ENCODE assay signal across 19 mouse cellular contexts in the genomic region with DNA sequence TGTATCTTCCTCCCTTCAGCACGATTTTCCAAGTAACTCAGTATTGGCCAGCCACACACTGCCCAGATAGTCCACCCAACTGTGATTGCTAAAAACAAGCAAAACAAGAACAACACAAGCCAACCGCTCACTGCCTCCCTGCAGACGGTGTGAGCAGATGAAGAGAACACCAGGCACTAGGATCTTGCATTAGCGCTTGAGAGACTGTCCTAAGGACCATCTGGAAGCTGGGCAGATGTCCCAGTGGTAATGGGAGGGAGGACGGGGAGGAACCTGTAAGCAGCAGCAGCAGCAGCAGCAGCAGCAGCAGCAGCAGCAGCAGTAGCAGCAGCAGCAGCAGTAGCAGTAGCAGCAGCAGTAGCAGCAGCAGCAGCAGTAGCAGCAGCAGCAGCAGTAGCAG. TPM values are rescaled to one million over a fixed set of nuclear protein-coding genes. Genes with fewer than 3 reads are reported as not detected.
DNase-seq lines count a peak whose midpoint lies in the region; ATAC-seq and TF ChIP-seq lines count a peak whose summit lies in the region.
"Had no signal": no experiment of that assay in that cellular context is flagged by ENCODE, and none has a peak within 500 bp of the region (broad histone marks: within the 10 kb centered on the region; RNA-seq: fewer than 3 reads in every experiment).

No protein-coding gene starts in this region.

- H3K36me3 ChIP-seq in hindbrain, postnatal 0 days (ENCODE audit: insufficient read depth, low read length), result no peaks in the 10 kb centered on the region
- H3K36me3 ChIP-seq in hindbrain, embryonic 10.5 days, result 0 out of 2 replicates have a peak, but pooled peaks cover 4% of the 10 kb centered on the region
- H3K36me3 ChIP-seq: embryonic facial prominence, embryonic 12.5 days; heart, embryonic 12.5 days; hindbrain, embryonic 12.5 days; neural tube, embryonic 15.5 days had no signal

- no peak for TF ChIP-seq CTCF in hindbrain, postnatal 0 days (IDR thresholded peaks at IDR 0.05; ENCODE audit: low read depth)

- H3K27ac ChIP-seq in hindbrain, postnatal 0 days, result no peak overlapping the region
- no peak overlapping the region for H3K27ac ChIP-seq in hindbrain, embryonic 10.5 days
- H3K27ac ChIP-seq: embryonic facial prominence, embryonic 12.5 days; hindbrain, embryonic 12.5 days; left cerebral cortex, adult 2 months; neural tube, embryonic 15.5 days had no signal

- H3K27me3 ChIP-seq in hindbrain, postnatal 0 days (ENCODE audit: insufficient read depth, low read length), result 0 out of 2 replicates have a peak, but pooled peaks cover 3% of the 10 kb centered on the region
- H3K27me3 ChIP-seq in hindbrain, embryonic 10.5 days (ENCODE audit: insufficient read depth, poor library complexity, severe bottlenecking), result peaks cover 52% of the 10 kb centered on the region

- no peak overlapping the region for H3K4me2 ChIP-seq in hindbrain, postnatal 0 days (ENCODE audit: low read depth, low read length)
- H3K4me2 ChIP-seq: embryonic facial prominence, embryonic 12.5 days; heart, embryonic 12.5 days; hindbrain, embryonic 12.5 days; neural tube, embryonic 15.5 days had no signal

- no peaks in the 10 kb centered on the region for H3K9me3 ChIP-seq in hindbrain, postnatal 0 days (ENCODE audit: low read length)
- no peaks in the 10 kb centered on the region for H3K9me3 ChIP-seq in hindbrain, embryonic 10.5 days
- H3K9me3 ChIP-seq: embryonic facial prominence, embryonic 12.5 days; heart, embryonic 12.5 days; hindbrain, embryonic 12.5 days; neural tube, embryonic 15.5 days had no signal

- H3K9ac ChIP-seq in hindbrain, postnatal 0 days (replicated peaks; ENCODE audit: low read length), result no peak overlapping the region
- H3K9ac ChIP-seq: embryonic facial prominence, embryonic 12.5 days; heart, embryonic 12.5 days; hindbrain, embryonic 12.5 days; neural tube, embryonic 15.5 days had no signal

- WGBS in hindbrain, postnatal 0 days, result 50% methylated on average over 5 of the region's 5 CpGs
- 76% methylated on average over 5 of the region's 5 CpGs for WGBS in hindbrain, embryonic 10.5 days

- H3K4me3 ChIP-seq in hindbrain, postnatal 0 days (ENCODE audit: low read length), result no peak overlapping the region
- H3K4me3 ChIP-seq in hindbrain, embryonic 10.5 days, result no peak overlapping the region
- H3K4me3 ChIP-seq: embryonic facial prominence, embryonic 12.5 days; heart, embryonic 12.5 days; hindbrain, embryonic 12.5 days; left cerebral cortex, adult 2 months; neural tube, embryonic 15.5 days had no signal

- no peaks in the 10 kb centered on the region for H3K4me1 ChIP-seq in hindbrain, postnatal 0 days (ENCODE audit: insufficient read depth, low read length)
- H3K4me1 ChIP-seq in hindbrain, embryonic 10.5 days (replicated peaks), result peaks cover 18% of the 10 kb centered on the region

- DNase-seq in cerebellum, postnatal 10 days, result peak; percentile 80 to 84
- no peak for DNase-seq in cerebellum, postnatal 36 days
- peak; percentile 45 for DNase-seq in hindbrain, postnatal 0 days (ENCODE audit: low spot score)
- DNase-seq in hindbrain, embryonic 10.5 days (ENCODE audit: low spot score), result no peak
- DNase-seq in lung, postnatal 10 days, result peak; percentile 51
- DNase-seq in lung, postnatal 36 days, result no peak
- DNase-seq in layer of hippocampus, adult 18-20 months (ENCODE audit: low spot score in 2 of 2), result peak; percentile 40 to 47
- DNase-seq in MN1 (ENCODE audit: low spot score), result no peak
- DNase-seq: adrenal gland, postnatal 10 days; cerebellum, adult 9-10 months; heart, adult 11 months; kidney, adult 11 months; spleen, adult 18-20 months had no signal

- ATAC-seq in hindbrain, postnatal 0 days, result no peak

RNA-seq across cellular contexts. Expression of a gene that starts 14.8 kb away (rescaled TPM):
- total RNA-seq in hindbrain, postnatal 0 days (2014; rRNA removed), result 36.3 and 39.8 TPM in 2 replicates
- polyA plus RNA-seq in hindbrain, postnatal 0 days (2015; fragmentation: Nextera tagmentation; extraction: Ambion mirVana), result 46.2 and 49.7 TPM in 2 replicates
- polyA plus RNA-seq in hindbrain, embryonic 10.5 days (2016; fragmentation: Nextera tagmentation; extraction: Ambion mirVana), result 17.8 and 19.1 TPM in 2 replicates
- 100 to 1,000 TPM; 159 to 175 TPM for total RNA-seq in layer of hippocampus, adult 18-20 months (2021)

RNA-seq across cellular contexts. Expression of a gene that starts 21.7 kb away (rescaled TPM):
- 45.8 and 55.2 TPM in 2 replicates for total RNA-seq in hindbrain, postnatal 0 days (2014; rRNA removed)
- polyA plus RNA-seq in hindbrain, postnatal 0 days (2015; fragmentation: Nextera tagmentation; extraction: Ambion mirVana), result 41.2 and 42.1 TPM in 2 replicates
- polyA plus RNA-seq in hindbrain, embryonic 10.5 days (2016; fragmentation: Nextera tagmentation; extraction: Ambion mirVana), result 104 and 125 TPM in 2 replicates
- 10 to 100 TPM; 46.1 to 50.2 TPM for total RNA-seq in layer of hippocampus, adult 18-20 months (2021)
- total RNA-seq: megakaryocyte-erythroid progenitor cell, adult 5-6 weeks had no signal

RNA-seq across cellular contexts. Expression of a gene that starts 43.0 kb away (rescaled TPM):
- 10.2 and 10.8 TPM in 2 replicates for total RNA-seq in hindbrain, postnatal 0 days (2014; rRNA removed)
- 2.8 and 3.2 TPM in 2 replicates for polyA plus RNA-seq in hindbrain, postnatal 0 days (2015; fragmentation: Nextera tagmentation; extraction: Ambion mirVana)
- polyA plus RNA-seq in hindbrain, embryonic 10.5 days (2016; fragmentation: Nextera tagmentation; extraction: Ambion mirVana), result 3.0 and 3.2 TPM in 2 replicates
- 1 to 10 TPM; 6.1 to 6.4 TPM for total RNA-seq in layer of hippocampus, adult 18-20 months (2021)
- total RNA-seq: megakaryocyte-erythroid progenitor cell, adult 5-6 weeks had no signal

Comparison
In these comparisons a context has a peak if more than half of its experiments do, and no peak if none do; other contexts are left out.
1. DNase-seq: peak in cerebellum, postnatal 10 days (2 of 2), hindbrain, postnatal 0 days (single experiment), lung, postnatal 10 days (single experiment) and layer of hippocampus, adult 18-20 months (2 of 2); none in cerebellum, postnatal 36 days (0 of 2), hindbrain, embryonic 10.5 days (single experiment), lung, postnatal 36 days (single experiment) and MN1 (single experiment).